Mouse (Mus musculus): ENCODE measurements around the gene Tekt4. TPM values are rescaled to one million over a fixed set of nuclear protein-coding genes. Genes with fewer than 3 reads are reported as not detected.

The Tekt4 gene
- polyA plus RNA-seq, 1 experiment: not detected

DNA sequence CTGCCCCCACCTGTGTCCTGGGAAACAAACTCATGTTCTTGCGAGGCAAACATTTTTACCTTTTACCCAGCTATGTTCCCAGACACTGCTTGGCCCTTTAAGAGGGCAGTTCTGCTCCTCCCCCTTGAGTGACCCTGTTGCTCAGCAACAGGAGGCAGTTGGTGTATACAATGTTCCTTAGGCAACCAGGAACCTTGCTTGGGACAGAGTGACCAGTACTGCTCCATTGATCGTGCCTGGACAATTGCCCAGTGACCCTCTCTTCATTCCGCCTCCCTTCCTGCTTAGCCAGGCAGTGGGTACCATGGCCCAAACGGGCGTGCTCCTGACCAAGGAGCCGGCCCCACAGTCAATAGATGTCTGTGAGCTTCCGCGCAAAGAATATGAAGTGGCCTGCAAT lies 17.0 kb downstream of the Tekt4 start:
- Histone ChIP-seq H3K4me3 (no peak overlapping the region), H3K36me3 (ENCODE audit: control insufficient read depth, insufficient read depth) (no peaks in the 10 kb centered on the region), H3ac (ENCODE audit: control insufficient read depth, insufficient read length) (no peak overlapping the region), H3K4me2 (ENCODE audit: low read depth) (no peak overlapping the region), H3K79me2 (ENCODE audit: control insufficient read depth, insufficient read depth) (no peaks in the 10 kb centered on the region), H3K27me3 (ENCODE audit: control insufficient read depth, insufficient read depth, insufficient read length) (peaks cover 51% of the 10 kb centered on the region)
- no peak for TF ChIP-seq POLR2A (IDR thresholded peaks at IDR 0.05; ENCODE audit: insufficient read length, low read depth)
- TF ChIP-seq MYOG (IDR thresholded peaks at IDR 0.05; ENCODE audit: control insufficient read depth in 1 of 3, insufficient read depth in 1 of 3, insufficient read length in 2 of 3, low read depth in 2 of 3): no peak
- no peak for TF ChIP-seq USF1 (IDR thresholded peaks at IDR 0.05; ENCODE audit: low read depth)
- TF ChIP-seq MAX (IDR thresholded peaks at IDR 0.05; ENCODE audit: low read depth): no peak
- TF ChIP-seq REST (IDR thresholded peaks at IDR 0.05; ENCODE audit: insufficient read depth, insufficient read length): no peak
- TF ChIP-seq MYOD1 (IDR thresholded peaks at IDR 0.05; ENCODE audit: control insufficient read depth in 1 of 3, insufficient read length in 2 of 3, low read depth in 2 of 3): no peak
- no peak for TF ChIP-seq CEBPB (IDR thresholded peaks at IDR 0.05; ENCODE audit: insufficient read depth, poor library complexity, severe bottlenecking)
- TF ChIP-seq TCF3 (IDR thresholded peaks at IDR 0.05; ENCODE audit: insufficient read length, low read depth): no peak

DNA sequence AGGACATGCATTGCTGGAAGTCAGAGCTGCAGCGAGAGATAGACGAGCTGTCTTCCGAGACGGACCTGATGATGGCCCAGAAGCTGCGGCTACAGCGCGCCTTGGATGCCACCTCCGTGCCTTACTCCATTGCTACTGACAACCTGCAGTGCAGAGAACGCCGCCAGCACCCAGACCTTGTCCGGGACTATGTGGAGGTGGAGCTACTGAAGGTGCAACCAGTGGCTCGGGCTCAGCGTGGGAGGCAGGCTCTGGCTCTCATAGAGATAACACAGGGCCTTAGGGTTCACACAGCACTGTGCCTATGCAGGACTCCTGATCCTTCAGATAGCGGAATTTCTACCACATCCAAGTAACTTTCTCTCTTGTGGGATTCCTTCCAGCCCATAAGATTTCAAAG lies 17.6 kb downstream of the Tekt4 start:
- H3K4me3 ChIP-seq: no peak overlapping the region
- H3K27me3 ChIP-seq (ENCODE audit: control insufficient read depth, insufficient read depth, insufficient read length): peaks cover 51% of the 10 kb centered on the region
- H3K4me2 ChIP-seq (ENCODE audit: low read depth): no peak overlapping the region
- no peaks in the 10 kb centered on the region for H3K79me2 ChIP-seq (ENCODE audit: control insufficient read depth, insufficient read depth)
- TF ChIP-seq CEBPB (IDR thresholded peaks at IDR 0.05; ENCODE audit: insufficient read depth, poor library complexity, severe bottlenecking): no peak
- no peak for TF ChIP-seq TCF12 (IDR thresholded peaks at IDR 0.05; ENCODE audit: insufficient read depth, poor library complexity, severe bottlenecking)
- no peak for TF ChIP-seq E2F4 (IDR thresholded peaks at IDR 0.05; ENCODE audit: insufficient read depth)
- TF ChIP-seq MYOG (IDR thresholded peaks at IDR 0.05; ENCODE audit: control insufficient read depth in 1 of 3, insufficient read depth in 1 of 3, insufficient read length in 2 of 3, low read depth in 2 of 3): no peak
- no peak for TF ChIP-seq TCF3 (IDR thresholded peaks at IDR 0.05; ENCODE audit: insufficient read length, low read depth)
- TF ChIP-seq MAX (IDR thresholded peaks at IDR 0.05; ENCODE audit: low read depth): no peak
- no peak for TF ChIP-seq POLR2A (IDR thresholded peaks at IDR 0.05; ENCODE audit: insufficient read length, low read depth)
- no peak for TF ChIP-seq REST (IDR thresholded peaks at IDR 0.05; ENCODE audit: insufficient read depth, insufficient read length)
- TF ChIP-seq USF1 (IDR thresholded peaks at IDR 0.05; ENCODE audit: low read depth): no peak
- no peak for TF ChIP-seq POLR2AphosphoS2 (IDR thresholded peaks at IDR 0.05; ENCODE audit: insufficient read length, low read depth)
- no peak for TF ChIP-seq MYOD1 (IDR thresholded peaks at IDR 0.05; ENCODE audit: control insufficient read depth in 1 of 3, insufficient read length in 2 of 3, low read depth in 2 of 3)
- TF ChIP-seq SRF (IDR thresholded peaks at IDR 0.05; ENCODE audit: control insufficient read depth, insufficient read length, low read depth): no peak
- no peaks in the 10 kb centered on the region for H3K36me3 ChIP-seq (ENCODE audit: control insufficient read depth, insufficient read depth)
- no peak overlapping the region for H3ac ChIP-seq (ENCODE audit: control insufficient read depth, insufficient read length)

GRCm38 (mm10) chr17:25474330-25475077 lies 20.1 kb downstream of the Tekt4 start:
- no peak for TF ChIP-seq E2F4 (IDR thresholded peaks at IDR 0.05; ENCODE audit: insufficient read depth)
- no peak for TF ChIP-seq MAX (IDR thresholded peaks at IDR 0.05; ENCODE audit: low read depth)
- no peak for TF ChIP-seq TCF12 (IDR thresholded peaks at IDR 0.05; ENCODE audit: insufficient read depth, poor library complexity, severe bottlenecking)
- TF ChIP-seq CEBPB (IDR thresholded peaks at IDR 0.05; ENCODE audit: insufficient read depth, poor library complexity, severe bottlenecking): no peak
- no peak for TF ChIP-seq USF1 (IDR thresholded peaks at IDR 0.05; ENCODE audit: low read depth)
- TF ChIP-seq MYOG (IDR thresholded peaks at IDR 0.05; ENCODE audit: control insufficient read depth in 1 of 3, insufficient read depth in 1 of 3, insufficient read length in 2 of 3, low read depth in 2 of 3): no peak
- no peak for TF ChIP-seq POLR2A (IDR thresholded peaks at IDR 0.05; ENCODE audit: insufficient read length, low read depth)
- no peak for TF ChIP-seq TCF3 (IDR thresholded peaks at IDR 0.05; ENCODE audit: insufficient read length, low read depth)
- TF ChIP-seq POLR2AphosphoS2 (IDR thresholded peaks at IDR 0.05; ENCODE audit: insufficient read length, low read depth): no peak
- TF ChIP-seq SRF (IDR thresholded peaks at IDR 0.05; ENCODE audit: control insufficient read depth, insufficient read length, low read depth): no peak
- Histone ChIP-seq H3K36me3 (ENCODE audit: control insufficient read depth, insufficient read depth) (no peaks in the 10 kb centered on the region), H3K27me3 (ENCODE audit: control insufficient read depth, insufficient read depth, insufficient read length) (peaks cover 55% of the 10 kb centered on the region), H3K4me3 (no peak overlapping the region), H3K79me2 (ENCODE audit: control insufficient read depth, insufficient read depth) (no peaks in the 10 kb centered on the region), H3K4me2 (ENCODE audit: low read depth) (peak overlapping the region; percentile 63), H3ac (ENCODE audit: control insufficient read depth, insufficient read length) (no peak overlapping the region)

GRCm38 (mm10) chr17:25475946-25476744 lies 21.7 kb downstream of the Tekt4 start:
- Histone ChIP-seq H3K27me3 (ENCODE audit: control insufficient read depth, insufficient read depth, insufficient read length) (peaks cover 67% of the 10 kb centered on the region), H3K4me3 (no peak overlapping the region), H3K36me3 (ENCODE audit: control insufficient read depth, insufficient read depth) (no peaks in the 10 kb centered on the region), H3K4me2 (ENCODE audit: low read depth) (no peak overlapping the region), H3K79me2 (ENCODE audit: control insufficient read depth, insufficient read depth) (no peaks in the 10 kb centered on the region), H3ac (ENCODE audit: control insufficient read depth, insufficient read length) (no peak overlapping the region)
- TF ChIP-seq TCF3 (IDR thresholded peaks at IDR 0.05; ENCODE audit: insufficient read length, low read depth): no peak
- TF ChIP-seq MAX (IDR thresholded peaks at IDR 0.05; ENCODE audit: low read depth): no peak
- no peak for TF ChIP-seq MYOG (IDR thresholded peaks at IDR 0.05; ENCODE audit: control insufficient read depth in 1 of 3, insufficient read depth in 1 of 3, insufficient read length in 2 of 3, low read depth in 2 of 3)
- TF ChIP-seq USF1 (IDR thresholded peaks at IDR 0.05; ENCODE audit: low read depth): no peak
- TF ChIP-seq REST (IDR thresholded peaks at IDR 0.05; ENCODE audit: insufficient read depth, insufficient read length): no peak
- TF ChIP-seq POLR2AphosphoS2 (IDR thresholded peaks at IDR 0.05; ENCODE audit: insufficient read length, low read depth): no peak
- TF ChIP-seq MYOD1 (IDR thresholded peaks at IDR 0.05; ENCODE audit: control insufficient read depth in 1 of 3, insufficient read length in 2 of 3, low read depth in 2 of 3): no peak
- TF ChIP-seq POLR2A (IDR thresholded peaks at IDR 0.05; ENCODE audit: insufficient read length, low read depth): no peak
- no peak for TF ChIP-seq SRF (IDR thresholded peaks at IDR 0.05; ENCODE audit: control insufficient read depth, insufficient read length, low read depth)
- TF ChIP-seq E2F4 (IDR thresholded peaks at IDR 0.05; ENCODE audit: insufficient read depth): no peak
- no peak for TF ChIP-seq CEBPB (IDR thresholded peaks at IDR 0.05; ENCODE audit: insufficient read depth, poor library complexity, severe bottlenecking)
- no peak for TF ChIP-seq TCF12 (IDR thresholded peaks at IDR 0.05; ENCODE audit: insufficient read depth, poor library complexity, severe bottlenecking)

All from myocyte (in vitro differentiated cells).